Mouse (Mus musculus): ENCODE measurements around the gene Fam71e2. TPM values are rescaled to one million over a fixed set of nuclear protein-coding genes. Genes with fewer than 3 reads are reported as not detected.

Fam71e2 gene
- polyA plus RNA-seq (2012; ENCODE audit: low replicate concordance): not detected in 2 replicates

DNA sequence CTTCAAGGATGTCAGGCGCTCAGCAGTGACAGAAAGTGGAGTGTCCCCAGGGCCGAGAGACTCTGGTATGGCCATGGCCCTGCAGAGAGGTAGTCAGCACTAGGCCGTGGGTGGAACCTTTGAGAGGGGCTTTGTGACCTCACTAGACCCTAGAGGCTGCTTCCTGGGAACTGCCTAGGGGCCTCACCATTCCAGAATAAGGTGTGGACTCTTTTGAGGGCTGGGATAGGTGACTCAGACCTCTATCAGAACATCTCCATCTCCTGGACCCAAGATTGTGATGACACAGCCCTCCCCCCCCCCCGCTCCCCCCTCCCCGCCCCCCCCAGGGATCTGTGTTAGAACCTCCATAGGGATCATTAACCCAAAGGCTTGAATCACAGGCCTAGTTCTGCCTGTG is at the start of gene Fam71e2:
TSS of gene Fam71e2 (minus strand) at position 101 of the 400 bp plus-strand sequence.

DNA sequence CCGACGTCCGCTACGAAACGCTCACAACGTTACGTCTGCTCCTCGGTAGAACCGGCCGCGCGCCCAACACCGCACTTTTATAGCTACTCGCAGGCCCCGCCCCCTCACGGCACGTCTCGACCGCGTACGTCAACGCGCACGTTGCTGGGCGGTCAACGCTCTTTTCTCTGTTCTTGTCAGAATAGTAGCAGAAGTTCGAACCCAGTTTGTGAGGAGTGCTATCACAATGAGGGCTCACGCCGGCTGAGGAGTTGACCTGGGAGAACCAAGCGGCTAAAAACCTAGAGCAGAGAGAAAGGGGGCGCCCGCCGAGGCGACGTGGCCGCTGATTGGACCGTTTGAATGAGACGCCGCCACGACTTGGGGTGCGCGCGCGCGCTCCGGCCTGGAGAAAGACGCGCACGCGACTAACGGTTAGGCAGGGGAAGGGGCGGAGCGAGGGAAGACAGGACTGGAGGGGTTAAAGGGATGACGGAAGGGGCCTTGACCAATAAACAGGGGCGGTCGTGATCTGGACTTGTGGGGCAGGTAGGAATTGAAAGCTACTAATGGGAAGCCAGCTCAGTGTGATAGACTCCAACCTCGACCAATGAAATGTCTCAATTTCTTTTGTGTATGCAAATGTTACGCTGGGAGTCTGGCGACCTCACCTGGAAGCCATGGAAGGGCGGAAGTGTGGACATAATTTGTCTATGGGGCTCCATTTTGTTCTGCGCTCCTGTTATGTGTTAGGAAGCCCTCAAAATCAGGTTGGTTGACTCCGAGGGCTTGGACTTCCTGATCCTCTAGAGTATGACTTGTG is 41.4 kb upstream of the Fam71e2 start, which contains the start of gene Ube2s:
TSS of gene Ube2s (minus strand) at position 288 of the 802 bp plus-strand sequence.

DNA sequence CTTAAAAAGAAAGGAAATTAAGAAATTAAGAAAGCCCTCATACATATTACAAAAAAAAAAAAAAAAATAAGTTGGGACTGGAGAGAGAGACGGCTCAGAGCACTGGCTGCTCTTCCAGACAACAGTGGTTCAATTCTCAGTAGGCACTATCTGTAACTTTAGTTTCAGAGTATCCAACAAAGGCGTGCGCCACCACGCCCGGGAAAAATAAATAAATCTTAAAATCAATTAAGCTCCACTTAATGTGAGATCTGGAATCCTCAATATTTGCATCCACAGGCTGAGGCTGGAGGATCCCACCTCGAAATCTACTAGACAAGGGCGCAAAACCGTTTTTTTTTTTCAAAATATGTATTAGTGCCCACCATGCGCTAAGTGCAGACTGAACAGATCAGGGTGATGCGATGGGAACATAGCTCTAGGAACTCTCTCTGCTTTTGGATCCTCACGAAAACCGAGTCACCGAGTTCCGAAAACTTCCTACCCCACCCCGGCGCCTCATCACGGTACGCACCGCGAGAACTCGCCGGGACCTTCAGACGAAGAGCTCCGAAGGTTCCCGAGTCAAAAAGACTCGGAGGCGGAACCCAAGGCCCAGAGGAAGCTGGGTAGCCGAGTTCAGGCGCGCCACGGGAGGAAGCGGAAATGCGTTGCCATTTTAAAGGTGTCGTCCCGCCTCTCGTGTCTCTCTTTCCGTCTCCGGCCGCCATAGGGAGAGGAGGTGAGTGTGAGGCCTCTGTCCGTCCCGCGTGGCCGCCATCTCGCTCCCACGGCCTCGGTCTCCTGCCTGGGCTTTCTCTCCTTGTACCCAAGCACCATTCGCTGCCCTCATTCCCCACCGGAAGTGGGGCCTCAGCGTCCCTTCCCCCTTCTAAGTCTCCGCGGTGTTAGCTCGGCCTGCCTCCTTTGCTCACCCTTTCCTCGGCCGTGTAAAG is 21.4 kb upstream of the Fam71e2 start, which contains the start of gene Rpl28:
TSS of gene Rpl28 (plus strand) at position 597 of the 935 bp plus-strand sequence.

DNA sequence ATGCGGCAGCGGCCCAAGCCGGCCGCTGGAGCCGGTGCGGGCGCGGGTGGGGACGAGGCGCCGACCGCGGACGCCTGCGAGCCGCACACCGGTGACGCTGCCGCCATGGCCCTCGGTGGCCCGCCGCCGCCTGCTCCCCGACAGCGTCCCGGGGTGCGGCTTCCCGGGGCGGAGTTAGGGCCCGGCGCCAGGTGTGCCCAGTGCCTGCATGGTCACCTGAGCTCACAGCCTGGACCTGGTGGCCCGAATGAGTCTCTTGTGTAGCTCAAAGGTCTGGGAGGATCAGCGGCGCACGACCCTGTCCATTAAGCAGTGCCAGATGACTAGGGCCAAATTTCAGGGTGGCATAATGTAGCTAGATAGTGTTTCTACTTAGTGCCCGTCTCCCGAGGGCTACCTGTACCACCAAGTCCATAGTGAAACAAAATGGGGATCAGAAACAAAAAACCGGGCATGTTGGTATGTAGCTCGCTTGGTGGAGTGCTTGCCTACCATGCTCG is 18.4 kb upstream of the Fam71e2 start, which contains the start of gene Tmem238:
TSS of gene Tmem238 (minus strand) at position 221 of the 500 bp plus-strand sequence.

DNA sequence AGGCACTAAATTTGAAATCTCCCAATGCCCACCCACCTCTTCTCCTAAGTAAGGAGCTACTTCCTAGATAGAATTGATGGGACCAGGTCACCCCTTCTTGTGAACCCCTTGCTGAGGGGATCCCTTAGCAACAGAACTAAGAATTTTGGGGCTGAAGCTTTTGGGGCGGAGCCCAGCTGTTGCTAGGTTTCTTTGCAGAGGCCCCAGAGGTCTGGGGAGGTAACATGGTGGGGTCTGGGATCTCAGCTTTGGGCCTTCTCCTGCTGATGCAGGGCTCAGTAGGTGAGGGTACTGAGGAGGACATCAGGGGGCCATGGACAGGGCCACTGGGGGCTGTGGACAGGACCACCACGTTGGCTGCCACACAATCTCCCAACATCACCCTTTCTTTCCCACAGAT is 11.7 kb upstream of the Fam71e2 start, which contains the start of the genes Il11 and Tmem190:
TSS of gene Il11 (minus strand) at position 101 of the 400 bp plus-strand sequence.
TSS of gene Tmem190 (plus strand) at position 179 of the 400 bp plus-strand sequence.

DNA sequence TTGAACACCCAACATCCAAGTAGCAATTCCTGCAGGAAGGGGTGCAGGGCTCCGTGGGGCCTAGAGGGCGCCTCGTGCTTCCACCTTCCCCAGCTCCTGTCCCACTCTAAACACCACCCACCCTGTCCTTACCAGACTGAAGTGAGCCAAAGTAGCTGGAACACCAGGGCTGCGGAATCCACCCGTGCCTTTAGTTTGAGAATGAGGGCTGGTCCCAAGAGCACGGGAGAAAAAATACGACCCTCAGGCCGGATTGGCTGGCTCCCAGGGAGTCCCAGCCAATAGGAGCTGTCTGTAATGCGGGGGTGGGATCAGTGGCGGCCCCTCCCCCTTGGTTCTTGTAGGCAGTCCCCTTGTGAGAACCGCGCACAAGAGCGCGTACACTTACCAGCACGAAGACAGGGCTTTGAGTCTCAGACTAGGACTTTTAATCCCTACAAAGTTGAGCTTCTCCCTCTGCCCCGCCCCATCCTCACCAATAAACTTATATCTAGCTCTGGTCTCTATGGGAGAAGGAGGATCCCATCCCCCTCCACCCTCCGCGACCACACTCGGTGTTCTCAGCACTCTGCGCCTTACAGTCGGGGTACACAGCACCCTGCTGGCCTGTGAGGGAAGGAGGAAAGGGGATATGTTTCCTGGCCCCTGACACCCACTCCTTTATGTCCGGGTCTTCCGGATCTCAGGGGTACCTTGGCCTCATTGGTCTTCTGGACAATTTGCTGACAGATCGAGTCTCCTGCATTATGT is 18.1 kb downstream of the Fam71e2 start, which contains the start of gene Cox6b2:
TSS of gene Cox6b2 (minus strand) at position 274 of the 750 bp plus-strand sequence.

DNA sequence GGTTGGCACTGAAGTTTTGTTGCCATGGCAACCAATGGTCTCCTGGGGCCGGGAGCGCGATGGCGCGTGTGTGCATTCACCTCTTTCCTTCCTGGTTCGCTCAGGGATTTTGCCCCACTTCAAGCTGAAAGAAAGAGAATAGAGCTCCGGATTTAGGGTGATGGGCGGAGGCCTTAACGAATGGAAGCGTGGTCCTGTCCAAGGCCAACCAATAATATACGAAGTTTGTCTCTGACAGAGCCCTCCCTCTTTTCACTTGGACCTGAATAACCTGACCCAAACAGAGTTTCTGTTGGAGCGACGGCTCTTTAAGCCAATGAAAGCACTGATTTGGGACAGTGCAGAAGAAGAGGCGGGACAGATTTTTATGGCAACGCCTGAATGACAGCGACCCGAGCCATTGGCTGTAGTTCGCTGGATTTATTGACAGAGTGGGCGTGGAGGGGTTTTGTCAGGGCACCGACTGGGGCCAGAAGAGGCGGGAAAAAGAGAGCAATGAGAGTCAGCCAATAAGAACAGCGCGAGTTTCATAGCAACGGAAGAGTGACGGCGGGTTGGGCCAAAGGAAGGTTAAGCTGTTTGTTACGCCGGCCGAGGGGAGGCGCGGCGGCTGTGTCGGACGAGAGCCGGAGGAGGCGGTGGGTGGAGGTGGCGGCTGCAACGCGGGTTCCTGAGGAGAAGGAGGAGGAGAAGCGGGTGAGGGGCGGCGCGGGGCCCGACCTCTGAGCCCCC is 31.4 kb downstream of the Fam71e2 start, which contains the start of gene Kmt5c:
TSS of gene Kmt5c (plus strand) at position 572 of the 732 bp plus-strand sequence.

DNA sequence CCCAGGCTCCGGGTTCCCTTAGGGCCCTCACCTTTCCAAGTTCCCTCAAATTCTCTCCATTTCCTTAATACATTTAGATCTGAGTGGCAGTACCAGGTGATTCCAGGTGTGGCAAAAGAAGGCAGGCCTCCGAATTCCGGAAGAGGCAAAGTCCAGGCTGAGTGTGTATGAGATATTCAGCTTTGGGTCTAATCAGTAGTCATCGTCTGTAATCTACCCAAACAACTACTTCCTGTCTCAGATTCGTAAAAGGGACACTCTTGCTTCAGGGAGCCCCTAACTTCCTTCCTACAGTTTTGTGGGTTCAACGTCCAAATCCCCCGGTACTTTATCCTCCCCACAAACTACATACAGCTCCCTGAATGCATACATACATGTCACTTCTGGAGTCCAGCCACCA is 45.9 kb downstream of the Fam71e2 start, which contains the start of gene Tmem150b:
TSS of gene Tmem150b (minus strand) at position 81 of the 400 bp plus-strand sequence.

Other genes starting within 250 kb of the Fam71e2 start
- gene Tnni3, start 247.1 kb downstream of the Fam71e2 start, polyA plus RNA-seq (2012; ENCODE audit: low replicate concordance): 0.82 and 2.2 TPM in 2 replicates
- 3.8 and 10.7 TPM in 2 replicates for gene Dnaaf3, start 238.8 kb downstream of the Fam71e2 start, polyA plus RNA-seq (2012; ENCODE audit: low replicate concordance)
- gene Syt5, start 223.8 kb downstream of the Fam71e2 start, polyA plus RNA-seq (2012; ENCODE audit: low replicate concordance): 0.20 and 0.37 TPM in 2 replicates
- 0.08 TPM in 1 of 2 replicates, not detected in the other for gene Ptprh, start 167.3 kb downstream of the Fam71e2 start, polyA plus RNA-seq (2012; ENCODE audit: low replicate concordance)
- 2.6 and 8.1 TPM in 2 replicates for gene Tmem86b, start 139.9 kb downstream of the Fam71e2 start, polyA plus RNA-seq (2012; ENCODE audit: low replicate concordance)
- gene Ppp6r1, start 112.3 kb downstream of the Fam71e2 start, polyA plus RNA-seq (2012; ENCODE audit: low replicate concordance): 241 and 493 TPM in 2 replicates
- gene Hspbp1, start 86.2 kb downstream of the Fam71e2 start, polyA plus RNA-seq (2012; ENCODE audit: low replicate concordance): 70.2 and 112 TPM in 2 replicates
- gene Brsk1, start 80.7 kb downstream of the Fam71e2 start, polyA plus RNA-seq (2012; ENCODE audit: low replicate concordance): 0.12 and 0.15 TPM in 2 replicates
- gene Tmem150b, start 46.1 kb downstream of the Fam71e2 start, polyA plus RNA-seq (2012; ENCODE audit: low replicate concordance): 1.00 and 1.3 TPM in 2 replicates
- 141 and 389 TPM in 2 replicates for gene Kmt5c, start 31.2 kb downstream of the Fam71e2 start, polyA plus RNA-seq (2012; ENCODE audit: low replicate concordance)
- 6.8 and 13.1 TPM in 2 replicates for gene Cox6b2, start 18.2 kb downstream of the Fam71e2 start, polyA plus RNA-seq (2012; ENCODE audit: low replicate concordance)
- 0.09 TPM in 1 of 2 replicates, not detected in the other for gene Il11, start 11.6 kb upstream of the Fam71e2 start, polyA plus RNA-seq (2012; ENCODE audit: low replicate concordance)
- not detected in 2 replicates for gene Tmem190, start 11.6 kb upstream of the Fam71e2 start, polyA plus RNA-seq (2012; ENCODE audit: low replicate concordance)
- gene Tmem238, start 18.4 kb upstream of the Fam71e2 start, polyA plus RNA-seq (2012; ENCODE audit: low replicate concordance): 22.8 and 58.3 TPM in 2 replicates
- gene Rpl28, start 21.6 kb upstream of the Fam71e2 start, polyA plus RNA-seq (2012; ENCODE audit: low replicate concordance): 2,892 and 4,049 TPM in 2 replicates
- 104 and 125 TPM in 2 replicates for gene Ube2s, start 41.3 kb upstream of the Fam71e2 start, polyA plus RNA-seq (2012; ENCODE audit: low replicate concordance)
- gene Shisa7, start 73.4 kb upstream of the Fam71e2 start, polyA plus RNA-seq (2012; ENCODE audit: low replicate concordance): 0.09 and 1.7 TPM in 2 replicates
- gene Isoc2b, start 99.0 kb upstream of the Fam71e2 start, polyA plus RNA-seq (2012; ENCODE audit: low replicate concordance): 1.5 and 1.6 TPM in 2 replicates
- gene Isoc2a, start 105.9 kb upstream of the Fam71e2 start, polyA plus RNA-seq (2012; ENCODE audit: low replicate concordance): 3.7 and 21.0 TPM in 2 replicates
- gene Gm36210, start 135.2 kb upstream of the Fam71e2 start, polyA plus RNA-seq (2012; ENCODE audit: low replicate concordance): 0.17 TPM in 1 of 2 replicates, not detected in the other
- 49.2 and 81.2 TPM in 2 replicates for gene Zfp628, start 143.9 kb upstream of the Fam71e2 start, polyA plus RNA-seq (2012; ENCODE audit: low replicate concordance)
- gene Nat14, start 150.7 kb upstream of the Fam71e2 start, polyA plus RNA-seq (2012; ENCODE audit: low replicate concordance): 1.9 and 3.5 TPM in 2 replicates
- gene Ssc5d, start 154.5 kb upstream of the Fam71e2 start, polyA plus RNA-seq (2012; ENCODE audit: low replicate concordance): 0.11 and 0.21 TPM in 2 replicates
- gene Sbk2, start 193.1 kb upstream of the Fam71e2 start, polyA plus RNA-seq (2012; ENCODE audit: low replicate concordance): 0.25 and 0.81 TPM in 2 replicates
- not detected in 2 replicates for gene Sbk3, start 199.9 kb upstream of the Fam71e2 start, polyA plus RNA-seq (2012; ENCODE audit: low replicate concordance)
- 57.7 and 140 TPM in 2 replicates for gene Zfp579, start 224.9 kb upstream of the Fam71e2 start, polyA plus RNA-seq (2012; ENCODE audit: low replicate concordance)
- gene Zfp524, start 243.1 kb upstream of the Fam71e2 start, polyA plus RNA-seq (2012; ENCODE audit: low replicate concordance): 60.5 and 72.3 TPM in 2 replicates
- 31.6 and 47.8 TPM in 2 replicates for gene Fiz1, start 243.4 kb upstream of the Fam71e2 start, polyA plus RNA-seq (2012; ENCODE audit: low replicate concordance)
- 55.5 TPM in 1 of 2 replicates, not detected in the other for gene Gm44973, start 244.2 kb upstream of the Fam71e2 start, polyA plus RNA-seq (2012; ENCODE audit: low replicate concordance)
- gene Zfp865, start 249.1 kb upstream of the Fam71e2 start, polyA plus RNA-seq (2012; ENCODE audit: low replicate concordance): 97.4 and 264 TPM in 2 replicates
- 0.99 and 2.0 TPM in 2 replicates for gene Ccdc106, start 249.3 kb upstream of the Fam71e2 start, polyA plus RNA-seq (2012; ENCODE audit: low replicate concordance)